Mouse (Mus musculus) brain, adult 2 months (tissue): ENCODE measurements around the gene Clmp.

Experiments used
- DNase-seq: peaks from one replicate; pipeline ENCODE4 v3.0.0; 2011; ENCODE audit warnings: low read depth, low spot score

Gene Clmp

GRCm38 (mm10) chr9:40693026-40693425, 7.3 kb downstream of the Clmp start:
- no peak for DNase-seq

- DNase-seq: peak; percentile 67
Measured at GRCm38 (mm10) chr9:40693768-40694167, 8.0 kb downstream of the Clmp start.

GRCm38 (mm10) chr9:40694284-40694683, 8.5 kb downstream of the Clmp start:
- no peak for DNase-seq

GRCm38 (mm10) chr9:40696086-40696485, 10.3 kb downstream of the Clmp start:
- DNase-seq: no peak

GRCm38 (mm10) chr9:40699194-40699593, 13.4 kb downstream of the Clmp start:
- no peak for DNase-seq

- no peak for DNase-seq
Measured at GRCm38 (mm10) chr9:40700253-40700652, 14.5 kb downstream of the Clmp start.

GRCm38 (mm10) chr9:40704364-40705276, 18.9 kb downstream of the Clmp start:
- DNase-seq: no peak

GRCm38 (mm10) chr9:40708448-40709140, 22.8 kb downstream of the Clmp start:
- DNase-seq: peak; percentile 66

- DNase-seq: no peak
Measured at GRCm38 (mm10) chr9:40709141-40709537, 23.4 kb downstream of the Clmp start.

GRCm38 (mm10) chr9:40709587-40709986, 23.8 kb downstream of the Clmp start:
- DNase-seq: no peak

- no peak for DNase-seq
Measured at GRCm38 (mm10) chr9:40709991-40710390, 24.2 kb downstream of the Clmp start.

GRCm38 (mm10) chr9:40711654-40712053, 25.9 kb downstream of the Clmp start:
- no peak for DNase-seq

GRCm38 (mm10) chr9:40717182-40717874, 31.6 kb downstream of the Clmp start:
- DNase-seq: peak; percentile 88

GRCm38 (mm10) chr9:40717875-40718185, 32.1 kb downstream of the Clmp start:
- DNase-seq: no peak

GRCm38 (mm10) chr9:40720881-40721280, 35.1 kb downstream of the Clmp start:
- no peak for DNase-seq

GRCm38 (mm10) chr9:40723311-40723772, 37.6 kb downstream of the Clmp start:
- DNase-seq: peak; percentile 90

- no peak for DNase-seq
Measured at GRCm38 (mm10) chr9:40724978-40725377, 39.2 kb downstream of the Clmp start.

- no peak for DNase-seq
Measured at GRCm38 (mm10) chr9:40727140-40727823, 41.5 kb downstream of the Clmp start.

GRCm38 (mm10) chr9:40727824-40728495, 42.2 kb downstream of the Clmp start:
- DNase-seq: no peak

GRCm38 (mm10) chr9:40730302-40730700, 44.5 kb downstream of the Clmp start:
- DNase-seq: no peak
